Mouse (Mus musculus): ENCODE measurements at regions not wholly inside any gene's neighbourhood (a gene's known extent, or its start where the extent isn't known, plus 50 kb on each side); places are given as distances from the start of the nearest gene placed in this dataset.

DNA sequence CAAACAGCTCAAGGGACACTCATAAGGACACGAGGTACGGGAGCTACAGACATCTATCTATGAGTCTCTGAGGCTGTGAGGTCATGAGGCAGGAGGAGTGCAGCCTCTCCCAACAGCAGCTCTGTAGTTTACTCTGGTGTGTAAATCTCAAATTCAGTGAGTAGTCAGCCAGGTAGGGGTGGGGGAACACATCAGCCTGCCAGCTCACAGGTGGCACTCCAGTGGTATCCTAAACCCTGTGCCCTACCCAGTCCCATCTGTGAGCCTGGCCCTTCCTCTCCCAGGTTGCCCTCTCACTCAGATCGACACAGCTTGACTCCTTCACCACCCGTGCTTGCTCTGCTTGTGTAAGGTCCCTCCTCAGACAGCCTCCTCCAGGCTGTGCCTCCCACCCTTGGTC is 202.2 kb downstream of the Sipa1l2 start:
- no peak for ATAC-seq (replicated peaks; ENCODE audit: poor library complexity)

DNA sequence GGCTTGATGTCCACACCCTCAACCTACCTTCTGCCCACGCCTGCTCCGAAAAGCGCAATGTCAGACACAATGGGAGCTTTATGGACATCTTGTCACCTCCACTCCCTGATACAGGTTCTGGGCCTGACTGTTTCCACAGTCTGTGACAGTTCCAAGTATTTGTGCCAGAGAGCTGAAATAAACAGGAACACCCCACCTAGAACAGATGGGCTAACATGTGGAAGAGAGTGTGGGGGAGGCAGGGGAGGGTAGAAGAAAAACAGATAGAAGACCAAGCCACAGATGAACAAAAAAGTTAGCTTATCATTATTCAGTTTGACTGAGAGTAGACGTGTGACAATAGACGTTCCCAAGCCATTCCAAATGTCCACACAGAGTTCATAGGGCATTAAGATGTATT is 204.6 kb downstream of the Sipa1l2 start:
- no peak for ATAC-seq (replicated peaks; ENCODE audit: poor library complexity)

GRCm38 (mm10) chr8:125359456-125359855 is 210.2 kb downstream of the Sipa1l2 start:
- no peak for ATAC-seq (replicated peaks; ENCODE audit: poor library complexity)

GRCm38 (mm10) chr8:125357759-125358158 is 211.8 kb downstream of the Sipa1l2 start:
- ATAC-seq (replicated peaks; ENCODE audit: poor library complexity) = no peak

DNA sequence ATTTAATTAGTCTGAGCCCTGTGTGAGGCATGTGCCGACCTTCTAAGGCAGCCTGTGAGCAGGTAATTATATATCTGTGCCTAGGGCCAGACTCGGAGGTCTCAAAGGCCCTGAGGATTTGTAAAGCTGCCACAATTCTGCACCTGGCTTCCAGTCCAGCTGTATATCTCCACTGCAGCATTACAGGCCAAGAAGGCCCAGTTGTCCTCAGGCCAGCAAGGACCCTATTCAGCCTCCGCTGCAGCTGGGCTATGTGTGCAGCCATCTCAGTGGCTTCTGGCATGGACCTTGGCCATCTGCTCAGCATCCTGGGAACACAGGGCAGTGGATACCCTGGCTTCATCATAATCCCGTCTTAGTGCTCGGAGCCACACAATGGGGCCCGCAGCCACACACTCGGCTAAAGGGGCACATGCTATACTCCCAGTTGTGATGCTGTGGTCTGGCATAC is 214.5 kb downstream of the Sipa1l2 start:
- no peak for ATAC-seq (replicated peaks; ENCODE audit: poor library complexity)

GRCm38 (mm10) chr8:125352276-125352675 is 217.3 kb downstream of the Sipa1l2 start:
- ATAC-seq (replicated peaks; ENCODE audit: poor library complexity) = no peak

- no peak for ATAC-seq (replicated peaks; ENCODE audit: poor library complexity)
Observed at GRCm38 (mm10) chr8:125351486-125352032, 218.0 kb downstream of the Sipa1l2 start.

GRCm38 (mm10) chr8:125349290-125350025 is 220.2 kb downstream of the Sipa1l2 start:
- no peak for ATAC-seq (replicated peaks; ENCODE audit: poor library complexity)

GRCm38 (mm10) chr8:125346182-125346581 is 223.4 kb downstream of the Sipa1l2 start:
- no peak for ATAC-seq (replicated peaks; ENCODE audit: poor library complexity)

DNA sequence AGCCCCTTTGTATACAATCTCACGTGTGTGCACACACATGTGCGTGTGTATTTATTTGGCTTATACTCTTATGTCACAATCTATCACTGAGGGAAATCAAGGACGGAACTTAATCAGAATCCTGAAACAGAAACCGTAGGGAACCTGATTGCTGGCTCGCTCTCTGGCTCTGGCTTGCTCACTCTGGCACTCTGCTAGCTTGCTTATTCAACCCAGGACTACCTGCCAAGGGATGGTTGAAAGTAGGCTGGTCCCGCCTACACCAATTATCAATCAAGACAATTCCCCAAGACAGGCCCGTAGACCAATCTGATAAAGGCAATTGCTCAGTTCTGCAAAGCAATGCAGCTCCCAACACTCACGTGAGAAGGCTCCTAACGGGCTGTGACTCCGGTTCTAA is 224.0 kb downstream of the Sipa1l2 start:
- no peak for ATAC-seq (replicated peaks; ENCODE audit: poor library complexity)

GRCm38 (mm10) chr8:125343867-125344266 is 225.7 kb downstream of the Sipa1l2 start:
- ATAC-seq (replicated peaks; ENCODE audit: poor library complexity) = no peak

- no peak for ATAC-seq (replicated peaks; ENCODE audit: poor library complexity)
Observed at GRCm38 (mm10) chr8:125342521-125342920, 227.1 kb downstream of the Sipa1l2 start.

GRCm38 (mm10) chr8:125341606-125342005 is 228.0 kb downstream of the Sipa1l2 start:
- ATAC-seq (replicated peaks; ENCODE audit: poor library complexity) = no peak

- ATAC-seq (replicated peaks; ENCODE audit: poor library complexity) = no peak
Observed at GRCm38 (mm10) chr8:125338222-125338621, 231.4 kb downstream of the Sipa1l2 start.

DNA sequence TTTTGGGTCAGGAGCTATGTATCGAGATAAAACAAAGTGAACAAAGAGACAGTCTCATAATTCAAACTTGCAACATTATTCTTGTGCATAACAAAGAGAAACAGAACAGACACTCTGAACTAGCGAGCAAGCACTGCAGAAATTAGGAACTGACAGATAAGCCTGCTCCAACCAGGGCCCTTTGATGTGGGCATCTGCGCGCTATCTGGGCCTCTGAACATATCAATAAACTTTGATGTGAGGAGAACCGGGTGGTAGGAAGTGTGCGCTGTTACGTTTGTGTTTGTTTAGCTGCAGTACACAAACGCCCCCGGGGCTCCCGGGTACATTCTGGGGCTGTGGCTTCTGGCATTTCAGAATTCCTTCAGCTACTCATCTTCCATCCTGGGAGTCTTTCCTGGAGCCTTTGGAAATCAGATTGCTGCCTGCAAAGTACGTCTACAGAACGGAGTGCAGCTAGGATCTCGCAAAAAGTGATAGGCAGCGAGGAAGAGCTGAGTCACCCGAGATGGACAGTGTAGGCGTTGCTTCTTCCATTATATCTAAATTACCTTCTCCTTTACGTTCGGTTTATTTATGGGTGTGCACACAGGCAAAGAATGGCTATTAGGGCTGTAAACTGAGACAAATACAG is 232.0 kb downstream of the Sipa1l2 start:
- ATAC-seq (replicated peaks; ENCODE audit: poor library complexity) = no peak

- peak; percentile 92 for ATAC-seq (replicated peaks; ENCODE audit: poor library complexity)
Observed at GRCm38 (mm10) chr8:125336799-125337198, 232.8 kb downstream of the Sipa1l2 start.

DNA sequence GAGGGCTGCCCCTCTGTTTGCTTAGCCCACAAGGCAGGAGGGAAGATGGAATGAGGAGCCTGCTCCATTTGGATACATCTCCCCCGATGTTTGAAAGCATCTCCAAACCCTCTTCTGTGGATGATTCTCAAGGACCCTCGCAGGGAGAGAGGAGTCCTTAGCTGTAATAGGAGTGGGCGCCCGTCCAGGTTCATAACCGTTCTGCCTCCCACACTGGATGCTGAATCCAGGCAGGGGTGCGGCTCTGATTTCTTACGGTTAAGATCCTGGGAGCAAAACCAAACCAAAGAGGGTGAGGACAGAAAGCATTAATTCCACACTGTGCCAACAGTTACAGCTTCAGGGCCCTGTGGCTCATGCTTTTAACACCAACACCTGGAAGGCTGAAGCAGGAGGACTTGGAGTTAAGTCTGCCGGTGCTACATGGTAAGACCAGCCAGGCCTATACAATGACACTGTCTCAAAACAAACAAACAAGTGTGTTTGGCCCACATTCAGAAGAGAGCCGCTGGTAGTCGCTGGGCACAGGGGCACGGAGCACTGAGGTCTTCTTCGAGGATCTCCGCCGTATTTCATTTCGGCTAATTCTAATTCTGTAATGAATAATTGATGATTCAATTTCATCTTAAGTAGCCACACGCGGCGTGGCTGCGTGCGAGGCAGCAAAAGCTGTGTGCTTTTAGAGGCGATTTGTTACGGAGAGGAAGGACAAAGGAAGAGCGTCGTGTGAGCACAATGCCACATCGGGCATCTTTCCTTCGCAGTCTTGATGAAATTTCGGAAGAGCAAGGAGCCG is 233.8 kb downstream of the Sipa1l2 start:
- no peak for ATAC-seq (replicated peaks; ENCODE audit: poor library complexity)

DNA sequence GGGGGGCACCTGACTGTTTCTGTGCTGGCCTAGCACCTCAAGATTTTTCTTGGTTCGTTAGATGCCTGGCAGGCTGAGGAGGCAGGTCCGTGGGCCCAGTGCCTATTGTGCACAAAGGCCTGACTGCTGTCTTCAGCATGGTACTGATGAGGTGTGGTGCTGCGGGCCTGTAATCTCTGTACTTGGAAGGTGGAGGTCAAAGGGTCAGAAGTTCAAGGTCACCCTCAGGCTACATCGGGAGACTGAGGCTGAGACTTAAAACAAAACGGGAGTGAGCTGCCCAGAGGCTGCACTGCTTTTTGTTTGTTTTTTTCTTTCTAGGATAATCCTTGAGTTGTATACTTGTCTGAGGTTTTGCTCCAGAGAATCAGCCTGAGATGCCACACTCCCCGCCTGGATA is 234.4 kb downstream of the Sipa1l2 start:
- ATAC-seq (replicated peaks; ENCODE audit: poor library complexity) = no peak

DNA sequence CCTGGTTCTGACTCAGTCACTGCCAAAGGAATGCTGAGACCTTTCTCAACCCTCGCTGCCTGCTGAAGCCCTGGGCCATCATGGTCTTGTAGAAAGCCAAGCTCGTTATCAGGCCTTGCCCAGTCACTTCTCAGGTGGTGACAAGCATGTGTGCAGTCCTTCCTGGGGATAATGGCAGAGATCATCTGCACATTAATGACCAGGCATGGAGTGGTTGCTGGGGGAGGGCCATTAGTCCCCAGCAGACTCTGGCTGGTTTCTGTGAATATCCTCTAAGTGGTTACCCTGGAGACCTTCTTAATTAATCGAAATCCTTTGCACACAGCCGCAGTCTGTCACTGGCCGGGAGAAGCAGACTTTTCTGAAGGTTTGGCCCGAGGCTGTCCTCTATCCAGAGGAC is 239.0 kb downstream of the Sipa1l2 start:
- ATAC-seq (replicated peaks; ENCODE audit: poor library complexity) = no peak

DNA sequence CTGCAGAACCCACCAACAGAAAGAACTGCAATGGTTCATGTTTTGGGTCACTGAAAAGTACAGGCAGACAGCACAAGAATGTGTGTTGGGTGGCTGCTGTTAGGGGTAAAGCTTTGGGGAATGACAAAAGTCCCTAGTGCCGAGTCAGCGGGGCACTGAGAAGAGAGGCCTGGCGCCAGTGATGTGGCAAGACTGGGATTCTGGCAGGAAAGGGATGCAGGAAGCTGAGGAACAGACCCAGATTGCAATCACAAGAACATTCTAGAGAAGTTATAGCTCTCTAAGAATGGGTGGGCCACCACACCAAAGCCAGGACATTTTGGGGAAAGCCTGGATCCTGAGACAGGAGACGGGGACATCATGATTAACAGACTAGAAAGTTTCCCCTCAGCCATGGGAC is 241.0 kb downstream of the Sipa1l2 start:
- ATAC-seq (replicated peaks; ENCODE audit: poor library complexity) = no peak

DNA sequence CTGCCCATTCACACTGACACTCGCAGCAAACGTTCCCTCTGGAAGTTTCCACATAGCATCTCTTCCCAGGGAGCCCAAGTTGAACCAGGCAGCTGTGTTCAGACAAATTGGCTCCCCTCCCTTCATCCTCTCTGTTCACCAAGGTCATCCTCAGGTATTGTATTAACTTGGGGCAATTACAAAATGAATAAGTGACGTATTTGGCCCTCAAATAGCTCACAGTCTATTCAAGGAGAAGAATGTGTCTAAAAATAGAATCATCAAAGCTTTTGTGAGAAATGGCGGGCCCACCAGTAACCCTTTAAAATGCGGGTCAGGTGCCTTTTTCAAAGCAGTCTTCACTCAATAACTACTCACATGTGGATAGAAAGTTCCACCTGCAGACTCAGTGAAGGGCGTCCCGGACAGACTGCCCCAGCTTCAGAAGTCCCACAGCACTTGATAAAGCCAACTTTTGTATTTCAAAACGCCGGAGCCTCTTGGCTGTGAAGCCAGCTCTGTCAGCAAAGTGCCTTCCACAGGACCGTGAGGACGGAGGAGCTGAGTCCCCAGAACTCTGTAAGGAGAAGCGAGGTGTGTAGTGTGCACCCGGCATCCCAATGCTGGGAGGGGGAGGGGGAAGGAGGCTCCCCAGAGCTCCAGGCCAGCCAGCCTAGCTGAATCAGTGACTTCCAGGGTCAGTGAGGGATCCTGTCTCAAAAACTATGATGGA is 241.9 kb downstream of the Sipa1l2 start:
- no peak for ATAC-seq (replicated peaks; ENCODE audit: poor library complexity)
